Mouse (Mus musculus) hindbrain, postnatal 0 days (tissue): ENCODE measurements at regions not wholly inside any gene's neighbourhood (a gene's known extent, or its start where the extent isn't known, plus 50 kb on each side); places are given as distances from the start of the nearest gene placed in this dataset.
"Not testable (repeated sequence)": the region's sequence is repeated elsewhere in the genome, so short reads cannot be mapped to it uniquely, and the experiment has no call there.

Experiments used
- ATAC-seq: fragments of 200-750 bp; cut with Nextera tagmentation; 2 replicates; pipeline ENCODE4 v1.8.0; 2017; ENCODE audit warnings: mild to moderate bottlenecking, moderate TSS enrichment, moderate library complexity
- DNase-seq: peaks from one replicate; pipeline ENCODE4 v3.0.0-alpha.2; 2015; ENCODE audit warnings: low spot score
- H3K27ac ChIP-seq: fragments of 300-500 bp; sonication (generic); 2 replicates; pipeline ENCODE4 v1.5.1; 2014; ENCODE audit warnings: mild to moderate bottlenecking
- H3K27me3 ChIP-seq: fragments of 300-500 bp; sonication (generic); 2 replicates; pipeline ENCODE4 v1.6.1; 2014; ENCODE audit warnings: low read length, mixed read lengths; ENCODE audit not compliant: insufficient read depth
- H3K36me3 ChIP-seq: fragments of 300-500 bp; sonication (generic); 2 replicates; pipeline ENCODE4 v1.6.1; 2014; ENCODE audit warnings: low read length, mixed read lengths; ENCODE audit not compliant: insufficient read depth
- H3K4me1 ChIP-seq: fragments of 300-500 bp; sonication (generic); 2 replicates; pipeline ENCODE4 v1.6.1; 2014; ENCODE audit warnings: antibody characterized with exemption, low read length, mixed read lengths; ENCODE audit not compliant: insufficient read depth
- H3K4me2 ChIP-seq: fragments of 300-500 bp; sonication (generic); 2 replicates; pipeline ENCODE4 v1.6.1; 2014; ENCODE audit warnings: low read depth, mild to moderate bottlenecking, low read length, moderate library complexity, mixed read lengths
- H3K4me3 ChIP-seq: fragments of 300-500 bp; sonication (generic); 2 replicates; pipeline ENCODE4 v1.5.1; 2014; ENCODE audit warnings: low read length
- H3K9ac ChIP-seq: fragments of 300-500 bp; sonication (generic); replicated peaks from 2 replicates; pipeline ENCODE4 v1.6.1; 2014; ENCODE audit warnings: mild to moderate bottlenecking, low read length, moderate library complexity, mixed read lengths
- H3K9me3 ChIP-seq: fragments of 300-500 bp; sonication (generic); 2 replicates; pipeline ENCODE4 v1.6.1; 2016; ENCODE audit warnings: low read length, mixed read lengths
- CTCF ChIP-seq: IDR thresholded peaks from 2 replicates; pipeline ENCODE4 v1.5.1; 2016; ENCODE audit warnings: antibody characterized with exemption, control low read depth, low read depth
- WGBS: fragments of 180-500 bp; shearing (Covaris S2); extraction: QIAGEN DNeasy Blood & Tissue Kit; methylation state at CpG from one replicate; pipeline ENCODE4 v1.1.7; 2014; 5-methylcytosine and 5-hydroxymethylcytosine counted together

GRCm38 (mm10) chr12:6638761-6639281 is 1263.3 kb upstream of the Klhl29 start:
- H3K9ac ChIP-seq, result no peak overlapping the region
- H3K4me1 ChIP-seq, result no peaks in the 10 kb centered on the region
- H3K4me3 ChIP-seq, result no peak overlapping the region
- no peak for TF ChIP-seq CTCF
- H3K36me3 ChIP-seq, result no peaks in the 10 kb centered on the region
- DNase-seq, result peak; percentile 49
- H3K9me3 ChIP-seq, result no peaks in the 10 kb centered on the region
- no peak for ATAC-seq
- no peak overlapping the region for H3K4me2 ChIP-seq
- H3K27me3 ChIP-seq, result no peaks in the 10 kb centered on the region
- no peak overlapping the region for H3K27ac ChIP-seq
- 46% methylated on average over 7 of the region's 7 CpGs for WGBS

GRCm38 (mm10) chr12:6637771-6638305 is 1262.4 kb upstream of the Klhl29 start:
- no peak for ATAC-seq

GRCm38 (mm10) chr12:6622575-6623146 is 1247.2 kb upstream of the Klhl29 start:
- Histone ChIP-seq H3K4me3 (no peak overlapping the region), H3K4me2 (no peak overlapping the region), H3K4me1 (no peaks in the 10 kb centered on the region), H3K9ac (no peak overlapping the region), H3K27ac (no peak overlapping the region), H3K9me3 (no peaks in the 10 kb centered on the region), H3K27me3 (no peaks in the 10 kb centered on the region), H3K36me3 (no peaks in the 10 kb centered on the region)
- ATAC-seq, result no peak
- no peak for DNase-seq
- TF ChIP-seq CTCF, result no peak
- 18% methylated on average over 1 of the region's 1 CpGs for WGBS

More at GRCm38 (mm10) chr12:6637771-6638305, 1262.4 kb upstream of the Klhl29 start:
- Histone ChIP-seq H3K4me1 (no peaks in the 10 kb centered on the region), H3K4me2 (no peak overlapping the region), H3K27me3 (no peaks in the 10 kb centered on the region), H3K27ac (no peak overlapping the region), H3K36me3 (no peaks in the 10 kb centered on the region), H3K9ac (no peak overlapping the region), H3K4me3 (no peak overlapping the region), H3K9me3 (no peaks in the 10 kb centered on the region)
- DNase-seq, result peak; percentile 34
- no peak for TF ChIP-seq CTCF
- 71% methylated on average over 4 of the region's 4 CpGs for WGBS

GRCm38 (mm10) chr12:6601111-6601510 is 1225.6 kb upstream of the Klhl29 start:
- ATAC-seq (no peak), DNase-seq (no peak)
- no peak for TF ChIP-seq CTCF
- no peaks in the 10 kb centered on the region for H3K27me3 ChIP-seq
- no peaks in the 10 kb centered on the region for H3K36me3 ChIP-seq
- 42% methylated on average over 1 of the region's 1 CpGs for WGBS
- no peak overlapping the region for H3K4me2 ChIP-seq
- H3K9ac ChIP-seq, result no peak overlapping the region
- H3K9me3 ChIP-seq, result no peaks in the 10 kb centered on the region
- H3K4me1 ChIP-seq, result no peaks in the 10 kb centered on the region
- H3K4me3 ChIP-seq, result no peak overlapping the region
- H3K27ac ChIP-seq, result no peak overlapping the region

GRCm38 (mm10) chr12:6595484-6595883 is 1220.0 kb upstream of the Klhl29 start:
- H3K9me3 ChIP-seq, H3K9ac ChIP-seq, H3K27me3 ChIP-seq, H3K4me2 ChIP-seq, DNase-seq, H3K36me3 ChIP-seq, H3K4me3 ChIP-seq, ATAC-seq, H3K4me1 ChIP-seq, H3K27ac ChIP-seq: not testable (repeated sequence)
- WGBS, result 48% methylated on average over 3 of the region's 3 CpGs

GRCm38 (mm10) chr12:6590231-6590630 is 1214.7 kb upstream of the Klhl29 start:
- DNase-seq, result peak; percentile 8
- no peaks in the 10 kb centered on the region for H3K36me3 ChIP-seq
- no peaks in the 10 kb centered on the region for H3K9me3 ChIP-seq
- no peaks in the 10 kb centered on the region for H3K27me3 ChIP-seq
- no peaks in the 10 kb centered on the region for H3K4me1 ChIP-seq
- H3K4me3 ChIP-seq, result no peak overlapping the region
- no peak for ATAC-seq
- no peak overlapping the region for H3K4me2 ChIP-seq
- H3K27ac ChIP-seq, result no peak overlapping the region
- no peak for TF ChIP-seq CTCF
- H3K9ac ChIP-seq, result no peak overlapping the region
- 59% methylated on average over 2 of the region's 2 CpGs for WGBS

- Histone ChIP-seq H3K27me3 (no peaks in the 10 kb centered on the region), H3K36me3 (no peaks in the 10 kb centered on the region), H3K4me2 (no peak overlapping the region), H3K27ac (no peak overlapping the region), H3K9me3 (no peaks in the 10 kb centered on the region), H3K9ac (no peak overlapping the region), H3K4me3 (no peak overlapping the region), H3K4me1 (no peaks in the 10 kb centered on the region)
- TF ChIP-seq CTCF, result no peak
- 23% methylated on average over 12 of the region's 12 CpGs for WGBS
- ATAC-seq (no peak; the same call in 1 of the 2 replicates), DNase-seq (peak; percentile 21)
Observed at GRCm38 (mm10) chr12:6588031-6588701, 1212.7 kb upstream of the Klhl29 start.
